Mouse (Mus musculus): Measurements from ENCODE around the gene Gm5965. TPM values are rescaled to one million over a fixed set of nuclear protein-coding genes. Genes with fewer than 3 reads are reported as not detected.
"Not testable (repeated sequence)": the region's sequence is repeated elsewhere in the genome, so short reads cannot be mapped to it uniquely, and the experiment has no call there.

The Gm5965 gene
- not detected for total RNA-seq (2022)

- no peak for DNase-seq (ENCODE audit: low spot score)
Observed at GRCm38 (mm10) chr16:88777596-88777995, at the start of gene Gm5965. Gene Gm5965, plus strand, starts transcription at chr16:88777896.

GRCm38 (mm10) chr16:88728812-88729275, 48.9 kb upstream of the Gm5965 start, which contains the start of gene Krtap13-1:
Gene Krtap13-1, plus strand, starts transcription at chr16:88728862.
- no peak for DNase-seq (ENCODE audit: low spot score)

- DNase-seq (ENCODE audit: low spot score), result no peak
Observed at GRCm38 (mm10) chr16:88735391-88735790, 42.3 kb upstream of the Gm5965 start.

DNA sequence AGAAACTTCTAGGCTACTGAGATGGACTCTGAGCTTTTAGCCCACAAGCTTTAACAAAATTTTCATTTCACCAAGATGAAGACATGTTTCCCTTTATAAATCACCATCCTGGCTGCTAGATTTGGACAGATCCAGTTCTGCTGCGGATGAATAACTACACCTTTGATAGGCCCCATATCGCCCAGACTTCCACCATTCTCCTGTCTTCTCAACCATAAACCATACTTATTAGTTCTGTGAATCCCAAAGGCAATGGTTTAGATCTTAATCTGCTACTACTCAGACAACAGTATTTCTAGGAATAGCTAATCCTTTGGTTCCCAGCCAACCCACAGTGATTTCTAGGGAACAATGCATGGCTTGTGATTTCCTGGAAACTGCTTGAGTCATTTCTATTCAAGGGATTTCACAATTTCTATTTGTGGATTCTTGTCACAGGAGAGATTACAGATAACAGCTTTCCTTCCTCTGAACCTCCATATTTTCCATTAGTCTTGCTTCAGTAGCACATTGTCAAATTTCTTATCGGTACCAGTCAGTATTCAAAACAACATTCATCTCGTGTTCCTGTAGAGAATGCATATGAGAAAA, 32.9 kb upstream of the Gm5965 start:
- no peak for DNase-seq (ENCODE audit: low spot score)

DNA sequence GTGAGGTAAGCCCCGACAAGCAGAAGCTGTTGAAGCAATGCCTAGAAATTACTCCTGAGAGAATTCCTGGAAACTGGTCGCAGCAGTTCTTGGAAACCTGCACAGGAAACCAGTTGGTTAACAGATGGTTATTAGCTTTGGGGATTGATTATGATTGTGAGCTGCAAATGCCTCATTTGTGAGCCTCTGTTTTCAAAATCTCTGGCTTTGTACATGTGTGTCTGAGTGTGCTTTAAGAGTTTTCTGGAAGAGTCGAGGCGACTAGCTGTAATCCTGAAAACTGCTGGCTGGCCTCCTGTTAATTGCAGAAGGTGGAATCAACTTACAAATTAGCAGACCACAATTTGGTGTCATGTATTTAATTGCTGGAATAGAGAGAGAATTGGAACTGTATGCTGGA, 29.8 kb upstream of the Gm5965 start:
- no peak for DNase-seq (ENCODE audit: low spot score)

DNA sequence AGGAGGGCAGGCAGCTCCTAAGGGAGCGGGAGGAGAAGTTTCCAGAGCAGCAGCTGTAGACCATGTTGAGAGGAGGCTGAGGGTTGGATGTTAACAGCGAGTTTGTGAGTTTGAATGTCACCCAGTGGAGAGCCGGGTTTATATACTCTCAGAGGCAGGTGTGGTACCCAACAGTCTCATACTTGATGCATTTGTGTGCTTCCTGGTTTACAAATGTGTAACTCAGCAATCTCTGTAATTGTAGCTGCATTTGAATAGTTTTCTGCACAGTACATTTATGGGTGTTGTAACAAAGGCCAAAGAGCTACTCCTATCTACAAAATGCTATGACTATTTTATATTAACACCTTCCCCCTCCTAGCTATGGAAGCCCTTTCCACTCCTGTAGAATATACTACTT, 26.2 kb upstream of the Gm5965 start, which contains the start of gene Krtap13:
Krtap13 (minus strand) TSS at position 101 of the 400 bp plus-strand sequence.
- DNase-seq (ENCODE audit: low spot score), result not testable (repeated sequence)

DNA sequence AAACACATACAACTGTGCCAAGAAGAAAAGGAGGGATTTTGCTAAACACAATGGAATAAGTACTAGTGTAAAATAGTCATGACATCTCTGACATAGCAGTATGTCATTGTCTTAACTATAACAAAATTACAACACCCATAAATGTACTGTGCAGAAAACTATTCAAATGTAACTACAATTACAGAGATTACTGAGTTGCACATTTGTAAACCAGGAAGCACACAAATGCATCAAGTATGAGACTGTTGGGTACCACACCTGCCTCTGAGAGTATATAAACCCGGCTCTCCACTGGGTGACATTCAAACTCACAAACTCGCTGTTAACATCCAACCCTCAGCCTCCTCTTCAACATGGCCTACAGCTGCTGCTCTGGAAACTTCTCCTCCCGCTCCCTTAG, 19.1 kb upstream of the Gm5965 start, which contains the start of gene 2310034C09Rik:
2310034C09Rik (plus strand) TSS at position 301 of the 400 bp plus-strand sequence.
- not testable (repeated sequence) for DNase-seq (ENCODE audit: low spot score)

DNA sequence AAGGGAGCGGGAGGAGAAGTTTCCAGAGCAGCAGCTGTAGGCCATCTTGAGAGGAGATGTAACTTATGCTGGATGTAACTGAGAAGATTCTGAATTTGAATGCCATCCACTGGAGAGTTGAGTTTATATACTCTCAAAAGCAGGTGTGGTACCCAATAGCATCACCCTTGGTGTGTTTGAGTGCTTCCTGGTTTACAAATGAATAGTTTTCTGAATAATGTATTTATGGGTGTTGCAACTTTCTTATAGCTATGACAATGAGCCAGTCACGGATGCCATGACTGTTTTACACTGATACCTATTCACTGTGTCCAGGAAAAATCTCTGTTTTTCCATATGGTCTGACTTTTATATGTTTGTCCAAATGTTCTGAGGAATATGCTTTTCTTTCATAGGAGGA, 3.6 kb upstream of the Gm5965 start, which contains the start of gene 2310057N15Rik:
2310057N15Rik (minus strand) TSS at position 101 of the 400 bp plus-strand sequence.
- DNase-seq (ENCODE audit: low spot score), result no peak

DNA sequence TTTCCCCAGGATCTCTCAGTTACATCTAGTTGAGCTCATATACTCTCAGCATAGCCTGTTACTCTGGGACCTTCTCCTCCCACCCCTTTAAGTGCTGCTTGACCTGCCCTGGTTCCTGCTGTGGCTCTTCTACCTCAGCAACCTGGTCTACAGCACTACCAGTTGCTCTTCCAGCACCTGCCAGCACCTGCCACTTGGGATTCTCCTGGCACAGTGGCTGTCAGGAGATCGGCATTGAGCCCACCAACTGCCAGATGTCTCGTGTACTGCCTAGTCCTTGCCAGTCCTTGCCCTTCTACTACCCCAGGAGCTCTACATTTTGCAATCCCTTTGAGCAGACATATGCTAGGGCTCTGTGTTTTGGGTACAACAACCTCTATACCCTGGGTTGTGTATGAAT, 9.1 kb downstream of the Gm5965 start:
- no peak for DNase-seq (ENCODE audit: low spot score)

- DNase-seq (ENCODE audit: low spot score), result no peak
Observed at GRCm38 (mm10) chr16:88811827-88812226, 34.1 kb downstream of the Gm5965 start, which contains the start of gene Gm20741. Gene Gm20741, minus strand, starts transcription at chr16:88812220.

DNA sequence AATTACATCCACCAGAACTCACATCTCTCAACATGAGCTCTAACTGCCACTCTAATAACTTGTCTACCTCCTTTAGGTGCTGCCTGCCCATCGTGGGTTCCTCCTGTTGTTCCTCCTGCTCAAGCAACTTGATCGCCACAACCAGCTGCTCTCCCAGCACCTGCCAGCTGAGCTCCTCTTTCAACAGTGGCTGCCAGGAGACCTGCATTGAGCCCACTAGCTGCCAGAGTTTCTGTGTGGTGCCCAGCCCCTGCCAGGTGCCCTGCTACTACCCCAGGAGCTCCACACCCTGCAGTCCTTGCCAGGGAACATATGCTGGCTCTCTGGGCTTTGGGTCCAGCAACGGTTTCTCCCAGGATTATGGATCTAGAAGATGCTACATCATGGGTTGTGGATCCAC, 42.4 kb downstream of the Gm5965 start, which contains the start of gene Krtap15:
Krtap15 (plus strand) TSS at position 150 of the 400 bp plus-strand sequence.
- no peak for DNase-seq (ENCODE audit: low spot score)

GRCm38 (mm10) chr16:88823736-88824135, 46.0 kb downstream of the Gm5965 start:
- DNase-seq (ENCODE audit: low spot score), result no peak

DNA sequence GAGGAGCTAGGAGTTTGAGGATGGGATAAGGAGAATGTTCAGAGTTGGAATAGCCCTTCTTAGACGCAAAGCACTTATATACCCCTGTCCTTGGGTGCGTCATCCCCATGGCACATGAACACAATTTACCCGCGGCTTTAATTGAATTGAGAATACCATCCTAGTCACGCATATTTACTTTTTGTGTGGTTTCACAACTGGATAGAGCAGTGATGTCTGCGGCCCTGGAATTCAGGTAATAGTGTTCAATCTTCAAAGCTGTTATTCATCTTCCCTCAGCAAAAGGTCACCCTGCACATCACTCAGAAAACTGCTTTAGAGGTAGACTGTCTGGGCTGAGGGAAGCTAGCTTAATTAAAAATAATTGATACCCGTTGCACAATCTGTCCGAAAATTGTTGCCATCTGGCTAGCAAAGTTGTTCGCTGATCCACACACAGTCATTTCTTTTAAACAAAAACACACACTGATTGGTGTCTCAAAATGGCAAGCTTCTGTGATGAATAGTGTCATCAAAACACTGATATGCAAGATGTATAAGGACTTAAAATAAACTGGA, 48.5 kb downstream of the Gm5965 start, which contains the start of gene Krtap14:
Krtap14 (minus strand) TSS at position 51 of the 558 bp plus-strand sequence.
- DNase-seq (ENCODE audit: low spot score), result no peak

DNA sequence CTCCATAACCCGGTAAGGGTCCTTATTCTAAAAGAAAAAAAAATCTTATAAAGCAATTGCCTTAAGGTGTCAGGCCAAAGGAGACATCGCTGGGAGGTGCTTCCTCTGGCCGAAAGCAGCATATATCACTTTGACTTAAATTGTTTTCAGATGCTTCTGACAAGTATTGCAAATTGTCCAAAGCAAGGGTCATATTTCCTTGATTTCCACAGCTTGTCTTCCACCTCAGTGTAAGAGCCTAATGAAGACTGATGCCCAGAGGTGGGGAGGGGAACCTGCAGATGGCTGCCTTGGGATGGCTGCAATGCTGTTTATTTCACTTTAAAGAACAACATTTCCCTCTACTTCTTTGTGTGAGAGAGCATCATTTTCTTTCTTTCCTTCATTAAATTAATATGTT, 49.3 kb downstream of the Gm5965 start:
- DNase-seq (ENCODE audit: low spot score), result no peak

Other genes starting within 250 kb of the Gm5965 start
- gene Cldn8, start 214.7 kb upstream of the Gm5965 start, total RNA-seq (2022), result not detected
- gene Krtap24-1, start 165.6 kb upstream of the Gm5965 start, total RNA-seq (2022), result not detected
- gene 2310079G19Rik, start 150.2 kb upstream of the Gm5965 start, total RNA-seq (2022), result not detected
- not detected for gene Krtap26-1, start 130.1 kb upstream of the Gm5965 start, total RNA-seq (2022)
- gene Krtap27-1, start 106.2 kb upstream of the Gm5965 start, total RNA-seq (2022), result not detected
- gene 2310061N02Rik, start 69.9 kb upstream of the Gm5965 start, total RNA-seq (2022), result not detected
- gene Krtap13-1, start 49.0 kb upstream of the Gm5965 start, total RNA-seq (2022), result not detected
- not detected for gene Krtap13, start 26.3 kb upstream of the Gm5965 start, total RNA-seq (2022)
- gene 2310034C09Rik, start 19.0 kb upstream of the Gm5965 start, total RNA-seq (2022), result not detected
- not detected for gene 2310057N15Rik, start 3.7 kb upstream of the Gm5965 start, total RNA-seq (2022)
- not detected for gene Gm20741, start 34.3 kb downstream of the Gm5965 start, total RNA-seq (2022)
- not detected for gene Krtap15, start 42.3 kb downstream of the Gm5965 start, total RNA-seq (2022)
- not detected for gene Krtap14, start 48.2 kb downstream of the Gm5965 start, total RNA-seq (2022)
- not detected for gene Krtap19-1, start 91.5 kb downstream of the Gm5965 start, total RNA-seq (2022)
- not detected for gene Krtap19-2, start 96.4 kb downstream of the Gm5965 start, total RNA-seq (2022)
- not detected for gene Krtap19-3, start 100.1 kb downstream of the Gm5965 start, total RNA-seq (2022)
- not detected for gene Krtap19-4, start 107.2 kb downstream of the Gm5965 start, total RNA-seq (2022)
- not detected for gene Krtap19-5, start 118.6 kb downstream of the Gm5965 start, total RNA-seq (2022)
- not detected for gene Krtap19-9b, start 154.4 kb downstream of the Gm5965 start, total RNA-seq (2022)
- not detected for gene Krtap16-3, start 185.0 kb downstream of the Gm5965 start, total RNA-seq (2022)
- gene Krtap22-2, start 232.9 kb downstream of the Gm5965 start, total RNA-seq (2022), result not detected
- not detected for gene Gm10229, start 237.4 kb downstream of the Gm5965 start, total RNA-seq (2022)

All from heart, adult 8-10 months (tissue).